Comparison of ENCODE assay signal across 7 mouse cellular contexts in genomic region chr2:85047081-85047480, GRCm38 (mm10). TPM values are rescaled to one million over a fixed set of nuclear protein-coding genes. Genes with fewer than 3 reads are reported as not detected.
DNase-seq lines count a peak whose midpoint lies in the region; ATAC-seq and TF ChIP-seq lines count a peak whose summit lies in the region.

No protein-coding gene starts in this region.

- DNase-seq in testis, postnatal 10 days (ENCODE audit: low spot score), result no peak
- DNase-seq in adrenal gland, postnatal 10 days, result no peak

- H3K27ac ChIP-seq in testis, adult 2 months (ENCODE audit: control insufficient read depth, insufficient read depth, low read depth, low read length), result 0 out of 2 replicates have a peak overlapping the region, but pooled peaks have one; percentile 7
- peak overlapping the region; percentile 95 for H3K27ac ChIP-seq in heart, embryonic 15.5 days
- peak overlapping the region; percentile 10 for H3K27ac ChIP-seq in liver, embryonic 15.5 days (replicated peaks)
- H3K27ac ChIP-seq in stomach, embryonic 16.5 days (ENCODE audit: low read length), result peak overlapping the region; percentile 97

- TF ChIP-seq POLR2A in testis, adult 2 months (IDR thresholded peaks at IDR 0.05; ENCODE audit: control insufficient read depth, low read depth, low read length), result no peak

- no peaks in the 10 kb centered on the region for H3K27me3 ChIP-seq in testis, adult 2 months (ENCODE audit: control insufficient read depth, insufficient read depth, low read length)
- no peaks in the 10 kb centered on the region for H3K27me3 ChIP-seq in heart, embryonic 15.5 days
- peaks cover 38% of the 10 kb centered on the region for H3K27me3 ChIP-seq in liver, embryonic 15.5 days
- no peaks in the 10 kb centered on the region for H3K27me3 ChIP-seq in stomach, embryonic 16.5 days (ENCODE audit: control insufficient read depth, insufficient read depth, low read length)

- no peaks in the 10 kb centered on the region for H3K9me3 ChIP-seq in heart, embryonic 15.5 days (replicated peaks)
- H3K9me3 ChIP-seq in liver, embryonic 15.5 days (replicated peaks), result no peaks in the 10 kb centered on the region
- no peaks in the 10 kb centered on the region for H3K9me3 ChIP-seq in stomach, embryonic 16.5 days (replicated peaks; ENCODE audit: control insufficient read depth, low read length)

- peak overlapping the region; percentile 79; the same call in 1 of the 2 replicates for H3K9ac ChIP-seq in heart, embryonic 15.5 days
- H3K9ac ChIP-seq in liver, embryonic 15.5 days, result 0 out of 2 replicates have a peak overlapping the region, but pooled peaks have one; percentile 60
- peak overlapping the region; percentile 85 for H3K9ac ChIP-seq in stomach, embryonic 16.5 days (ENCODE audit: low read length)

- H3K4me1 ChIP-seq in testis, adult 2 months (ENCODE audit: control insufficient read depth, insufficient read depth, low read length), result peaks cover 10% of the 10 kb centered on the region
- peaks cover 41% of the 10 kb centered on the region for H3K4me1 ChIP-seq in heart, embryonic 15.5 days (replicated peaks)
- peaks cover 42% of the 10 kb centered on the region for H3K4me1 ChIP-seq in liver, embryonic 15.5 days (replicated peaks)
- H3K4me1 ChIP-seq in stomach, embryonic 16.5 days (ENCODE audit: control insufficient read depth, insufficient read depth, low read length), result peaks cover 39% of the 10 kb centered on the region

- TF ChIP-seq CTCF in testis, adult 2 months (IDR thresholded peaks at IDR 0.05; ENCODE audit: control insufficient read depth, insufficient read depth, insufficient replicate concordance, low read depth, low read length), result no peak

- WGBS in heart, embryonic 15.5 days, result 49% methylated on average over 10 of the region's 10 CpGs
- WGBS in liver, embryonic 15.5 days (ENCODE audit: insufficient replicate concordance), result 65% methylated on average over 10 of the region's 10 CpGs
- 39% methylated on average over 10 of the region's 10 CpGs for WGBS in stomach, embryonic 16.5 days

- no peak overlapping the region for H3K4me3 ChIP-seq in testis, adult 2 months (ENCODE audit: control insufficient read depth, low read depth, low read length)
- peak overlapping the region; percentile 92 for H3K4me3 ChIP-seq in heart, embryonic 15.5 days
- peak overlapping the region; percentile 64 for H3K4me3 ChIP-seq in liver, embryonic 15.5 days (replicated peaks)
- peak overlapping the region; percentile 71 for H3K4me3 ChIP-seq in stomach, embryonic 16.5 days (replicated peaks; ENCODE audit: low read length)

- no peak for ATAC-seq in heart, embryonic 15.5 days (replicated peaks; ENCODE audit: insufficient number of reproducible peaks, insufficient read depth, low FRiP score, low read depth)
- no peak for ATAC-seq in liver, embryonic 15.5 days (ENCODE audit: insufficient read depth)
- no peak for ATAC-seq in stomach, embryonic 16.5 days (ENCODE audit: insufficient read depth, low FRiP score)
- ATAC-seq in megakaryocyte progenitor cell, adult 5-6 weeks (replicated peaks; ENCODE audit: poor library complexity), result no peak

- peaks cover 2% of the 10 kb centered on the region; the same call in 1 of the 2 replicates for H3K36me3 ChIP-seq in testis, adult 2 months (ENCODE audit: control insufficient read depth, insufficient read depth, low read length)
- peaks cover 47% of the 10 kb centered on the region for H3K36me3 ChIP-seq in heart, embryonic 15.5 days
- peaks cover 53% of the 10 kb centered on the region for H3K36me3 ChIP-seq in liver, embryonic 15.5 days (replicated peaks)
- H3K36me3 ChIP-seq in stomach, embryonic 16.5 days (ENCODE audit: control insufficient read depth, insufficient read depth, low read length), result peaks cover 27% of the 10 kb centered on the region

- peak overlapping the region; percentile 80 for H3K4me2 ChIP-seq in heart, embryonic 15.5 days
- H3K4me2 ChIP-seq in liver, embryonic 15.5 days, result peak overlapping the region; percentile 96
- H3K4me2 ChIP-seq in stomach, embryonic 16.5 days (ENCODE audit: low read depth, low read length), result peak overlapping the region; percentile 64

RNA-seq across cellular contexts. Expression of gene Tnks1bp1, which starts 0.7 kb away (rescaled TPM):
- 7.4 and 8.4 TPM in 2 replicates for polyA plus RNA-seq in testis, adult 2 months (2012; rRNA removed)
- 23.9 and 31.7 TPM in 2 replicates for polyA plus RNA-seq in heart, embryonic 15.5 days (2015; fragmentation: Nextera tagmentation; extraction: Ambion mirVana)
- polyA plus RNA-seq in liver, embryonic 15.5 days (2015; fragmentation: Nextera tagmentation; extraction: Ambion mirVana), result 4.8 and 5.1 TPM in 2 replicates
- 66.9 and 81.6 TPM in 2 replicates for polyA plus RNA-seq in stomach, embryonic 16.5 days (2015; fragmentation: Nextera tagmentation; extraction: Ambion mirVana)
- total RNA-seq in megakaryocyte progenitor cell, adult 5-6 weeks (2015), result 0.59 and 0.85 TPM in 2 replicates
- total RNA-seq in megakaryocyte progenitor cell, adult 5-6 weeks (2017), result 1.6 and 4.7 TPM in 2 replicates
- 100 to 1,000 TPM; 102 to 111 TPM for total RNA-seq in adrenal gland, postnatal 10 days (2021)

RNA-seq across cellular contexts. Expression of gene P2rx3, which starts 9.8 kb away (rescaled TPM):
- polyA plus RNA-seq in testis, adult 2 months (2012; rRNA removed), result 86.4 and 103 TPM in 2 replicates
- polyA plus RNA-seq in heart, embryonic 15.5 days (2015; fragmentation: Nextera tagmentation; extraction: Ambion mirVana), result 0.33 and 0.68 TPM in 2 replicates
- 0.25 and 0.30 TPM in 2 replicates for polyA plus RNA-seq in liver, embryonic 15.5 days (2015; fragmentation: Nextera tagmentation; extraction: Ambion mirVana)
- 1.6 and 1.8 TPM in 2 replicates for polyA plus RNA-seq in stomach, embryonic 16.5 days (2015; fragmentation: Nextera tagmentation; extraction: Ambion mirVana)
- 1.5 and 2.5 TPM in 2 replicates for total RNA-seq in megakaryocyte progenitor cell, adult 5-6 weeks (2015)
- 0.46 TPM in 1 of 2 replicates, not detected in the other for total RNA-seq in megakaryocyte progenitor cell, adult 5-6 weeks (2017)
- 1 to 10 TPM in 1 of 2 experiments, under 1 TPM in 1; 0.66 to 1.0 TPM for total RNA-seq in adrenal gland, postnatal 10 days (2021)

RNA-seq across cellular contexts. Expression of gene Ssrp1, which starts 10.0 kb away (rescaled TPM):
- 109 and 120 TPM in 2 replicates for polyA plus RNA-seq in testis, adult 2 months (2012; rRNA removed)
- polyA plus RNA-seq in heart, embryonic 15.5 days (2015; fragmentation: Nextera tagmentation; extraction: Ambion mirVana), result 104 and 141 TPM in 2 replicates
- 145 and 148 TPM in 2 replicates for polyA plus RNA-seq in liver, embryonic 15.5 days (2015; fragmentation: Nextera tagmentation; extraction: Ambion mirVana)
- 211 and 239 TPM in 2 replicates for polyA plus RNA-seq in stomach, embryonic 16.5 days (2015; fragmentation: Nextera tagmentation; extraction: Ambion mirVana)
- 145 and 175 TPM in 2 replicates for total RNA-seq in megakaryocyte progenitor cell, adult 5-6 weeks (2015)
- total RNA-seq in megakaryocyte progenitor cell, adult 5-6 weeks (2017), result 390 and 507 TPM in 2 replicates
- 100 to 1,000 TPM; 111 to 125 TPM for total RNA-seq in adrenal gland, postnatal 10 days (2021)

RNA-seq across cellular contexts. Expression of gene Prg3, which starts 59.1 kb away (rescaled TPM):
- not detected in 2 replicates for polyA plus RNA-seq in testis, adult 2 months (2012; rRNA removed)
- not detected in 2 replicates for polyA plus RNA-seq in heart, embryonic 15.5 days (2015; fragmentation: Nextera tagmentation; extraction: Ambion mirVana)
- 1.8 and 6.4 TPM in 2 replicates for polyA plus RNA-seq in liver, embryonic 15.5 days (2015; fragmentation: Nextera tagmentation; extraction: Ambion mirVana)
- 0.28 TPM in 1 of 2 replicates, not detected in the other for polyA plus RNA-seq in stomach, embryonic 16.5 days (2015; fragmentation: Nextera tagmentation; extraction: Ambion mirVana)
- 8.4 and 12.8 TPM in 2 replicates for total RNA-seq in megakaryocyte progenitor cell, adult 5-6 weeks (2015)
- total RNA-seq in megakaryocyte progenitor cell, adult 5-6 weeks (2017), result 15.9 and 16.4 TPM in 2 replicates
- total RNA-seq in adrenal gland, postnatal 10 days (2021), result under 1 TPM; 0.48 to 0.73 TPM

Comparison
In these comparisons a context has a peak if more than half of its experiments do, and no peak if none do; other contexts are left out.
1. H3K27ac ChIP-seq: peak in every context shown above with its lines; median percentile 97 in stomach, embryonic 16.5 days; 95 in heart, embryonic 15.5 days; 10 in liver, embryonic 15.5 days; 7 in testis, adult 2 months.
2. RNA of gene P2rx3, which starts 9.8 kb away (polyA plus RNA-seq): 86.4 to 103 TPM in testis, adult 2 months; 1.6 to 1.8 TPM in stomach, embryonic 16.5 days, 0.33 to 0.68 TPM in heart, embryonic 15.5 days and 0.25 to 0.30 TPM in liver, embryonic 15.5 days; every median in the first group is over 10 times any median in the second.
3. Peak in every context shown above with its lines, with median percentiles within 50 percentile points of each other: H3K4me2 ChIP-seq and H3K9ac ChIP-seq.